8 mouse cellular contexts compared by ENCODE assay signal in the genomic region with DNA sequence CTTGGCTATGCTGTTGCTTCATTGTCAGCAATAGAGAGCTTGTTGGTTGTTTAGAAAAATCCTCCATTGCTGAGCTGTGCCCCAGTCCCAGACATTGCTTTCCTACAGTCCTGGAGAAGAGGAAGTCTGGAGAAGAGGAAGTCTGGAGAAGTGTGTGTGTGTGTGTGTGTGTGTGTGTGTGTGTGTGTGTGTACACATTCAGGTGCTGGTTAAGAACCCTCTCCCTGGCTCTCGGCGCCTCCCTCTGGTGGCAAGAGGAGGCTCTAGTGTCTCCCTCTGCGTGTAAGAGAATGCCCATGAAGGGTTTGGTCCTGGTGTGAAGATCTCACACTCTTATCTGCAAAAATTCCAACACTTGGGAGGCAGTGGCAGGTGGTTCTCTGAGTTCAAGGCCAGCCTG. TPM values are rescaled to one million over a fixed set of nuclear protein-coding genes. Genes with fewer than 3 reads are reported as not detected.
DNase-seq lines count a peak whose midpoint lies in the region; ATAC-seq and TF ChIP-seq lines count a peak whose summit lies in the region.

No protein-coding gene starts in this region.

- H3K9ac ChIP-seq in midbrain, embryonic 13.5 days (replicated peaks), result no peak overlapping the region
- H3K9ac ChIP-seq in embryonic facial prominence, embryonic 11.5 days (replicated peaks; ENCODE audit: low read length), result no peak overlapping the region
- H3K9ac ChIP-seq in hindbrain, postnatal 0 days (replicated peaks; ENCODE audit: low read length), result no peak overlapping the region
- no peak overlapping the region for H3K9ac ChIP-seq in limb, embryonic 14.5 days (ENCODE audit: low read depth, low read length, severe bottlenecking)

- DNase-seq in midbrain, embryonic 10.5 days (ENCODE audit: low spot score), result peak; percentile 40
- DNase-seq in adrenal gland, postnatal 25 days, result peak; percentile 52
- DNase-seq in embryonic facial prominence, embryonic 11.5 days (ENCODE audit: low spot score), result peak; percentile 58
- DNase-seq in hindbrain, postnatal 0 days (ENCODE audit: low spot score), result peak; percentile 25
- DNase-seq in limb, embryonic 14.5 days (ENCODE audit: low spot score), result peak; percentile 17
- DNase-seq in skeletal muscle tissue, adult 2 months (ENCODE audit: low read depth, low spot score), result peak; percentile 16
- no peak for DNase-seq in thymus, postnatal 25 days

- 40% methylated on average over 3 of the region's 3 CpGs for WGBS in midbrain, embryonic 10.5 days
- WGBS in midbrain, embryonic 13.5 days, result 27% methylated on average over 3 of the region's 3 CpGs
- 26% methylated on average over 3 of the region's 3 CpGs for WGBS in embryonic facial prominence, embryonic 11.5 days
- 36% methylated on average over 3 of the region's 3 CpGs for WGBS in hindbrain, postnatal 0 days
- WGBS in limb, embryonic 14.5 days, result 31% methylated on average over 3 of the region's 3 CpGs

- peak; percentile 65 for TF ChIP-seq CTCF in hindbrain, postnatal 0 days (IDR thresholded peaks at IDR 0.05; ENCODE audit: low read depth)

- H3K4me3 ChIP-seq in midbrain, embryonic 10.5 days, result no peak overlapping the region
- no peak overlapping the region for H3K4me3 ChIP-seq in midbrain, embryonic 13.5 days (replicated peaks)
- no peak overlapping the region for H3K4me3 ChIP-seq in embryonic facial prominence, embryonic 11.5 days (ENCODE audit: low read depth, low read length)
- no peak overlapping the region for H3K4me3 ChIP-seq in hindbrain, postnatal 0 days (ENCODE audit: low read length)
- no peak overlapping the region for H3K4me3 ChIP-seq in limb, embryonic 14.5 days (replicated peaks; ENCODE audit: low read length)

- H3K9me3 ChIP-seq in midbrain, embryonic 10.5 days (replicated peaks), result no peaks in the 10 kb centered on the region
- H3K9me3 ChIP-seq in midbrain, embryonic 13.5 days, result no peaks in the 10 kb centered on the region
- no peaks in the 10 kb centered on the region for H3K9me3 ChIP-seq in embryonic facial prominence, embryonic 11.5 days (replicated peaks; ENCODE audit: control insufficient read depth, low read length)
- H3K9me3 ChIP-seq in hindbrain, postnatal 0 days (ENCODE audit: low read length), result no peaks in the 10 kb centered on the region
- H3K9me3 ChIP-seq in limb, embryonic 14.5 days (ENCODE audit: control insufficient read depth, low read length), result no peaks in the 10 kb centered on the region

- ATAC-seq in midbrain, embryonic 13.5 days, result no peak
- no peak for ATAC-seq in embryonic facial prominence, embryonic 11.5 days (replicated peaks; ENCODE audit: insufficient number of reproducible peaks, low FRiP score, low TSS enrichment, low read depth)
- 0 out of 2 replicates have a peak, but pooled peaks have one; percentile 10 for ATAC-seq in hindbrain, postnatal 0 days
- no peak for ATAC-seq in limb, embryonic 14.5 days (ENCODE audit: low FRiP score, low read depth)

- H3K4me2 ChIP-seq in midbrain, embryonic 13.5 days (replicated peaks), result no peak overlapping the region
- no peak overlapping the region for H3K4me2 ChIP-seq in embryonic facial prominence, embryonic 11.5 days (ENCODE audit: low read depth, low read length)
- no peak overlapping the region for H3K4me2 ChIP-seq in hindbrain, postnatal 0 days (ENCODE audit: low read depth, low read length)
- no peak overlapping the region for H3K4me2 ChIP-seq in limb, embryonic 14.5 days (replicated peaks; ENCODE audit: low read depth, low read length, severe bottlenecking)

- H3K36me3 ChIP-seq in midbrain, embryonic 10.5 days, result no peaks in the 10 kb centered on the region
- no peaks in the 10 kb centered on the region for H3K36me3 ChIP-seq in midbrain, embryonic 13.5 days
- H3K36me3 ChIP-seq in embryonic facial prominence, embryonic 11.5 days (replicated peaks; ENCODE audit: control insufficient read depth, insufficient read depth, low read depth, low read length), result no peaks in the 10 kb centered on the region
- H3K36me3 ChIP-seq in hindbrain, postnatal 0 days (ENCODE audit: insufficient read depth, low read length), result no peaks in the 10 kb centered on the region
- H3K36me3 ChIP-seq in limb, embryonic 14.5 days (ENCODE audit: control insufficient read depth, insufficient read depth, low read length), result no peaks in the 10 kb centered on the region

- no peaks in the 10 kb centered on the region for H3K27me3 ChIP-seq in midbrain, embryonic 10.5 days (ENCODE audit: low read depth, poor library complexity, severe bottlenecking)
- no peaks in the 10 kb centered on the region for H3K27me3 ChIP-seq in midbrain, embryonic 13.5 days
- H3K27me3 ChIP-seq in embryonic facial prominence, embryonic 11.5 days (ENCODE audit: control insufficient read depth, insufficient read depth, low read length), result no peaks in the 10 kb centered on the region
- no peaks in the 10 kb centered on the region for H3K27me3 ChIP-seq in hindbrain, postnatal 0 days (ENCODE audit: insufficient read depth, low read length)
- no peaks in the 10 kb centered on the region for H3K27me3 ChIP-seq in limb, embryonic 14.5 days (ENCODE audit: control insufficient read depth, insufficient read depth, low read length)

- peaks cover 18% of the 10 kb centered on the region for H3K4me1 ChIP-seq in midbrain, embryonic 10.5 days
- H3K4me1 ChIP-seq in midbrain, embryonic 13.5 days (replicated peaks), result peaks cover 17% of the 10 kb centered on the region
- no peaks in the 10 kb centered on the region for H3K4me1 ChIP-seq in embryonic facial prominence, embryonic 11.5 days (ENCODE audit: control insufficient read depth, insufficient read depth, low read length)
- H3K4me1 ChIP-seq in hindbrain, postnatal 0 days (ENCODE audit: insufficient read depth, low read length), result no peaks in the 10 kb centered on the region
- peaks cover 4% of the 10 kb centered on the region; the same call in 1 of the 2 replicates for H3K4me1 ChIP-seq in limb, embryonic 14.5 days (ENCODE audit: control insufficient read depth, insufficient read depth, low read length)

- H3K27ac ChIP-seq in midbrain, embryonic 10.5 days (replicated peaks), result peak overlapping the region; percentile 46; the same call in 1 of the 2 replicates
- no peak overlapping the region for H3K27ac ChIP-seq in midbrain, embryonic 13.5 days
- H3K27ac ChIP-seq in embryonic facial prominence, embryonic 11.5 days (replicated peaks; ENCODE audit: low read depth, low read length), result no peak overlapping the region
- H3K27ac ChIP-seq in hindbrain, postnatal 0 days, result no peak overlapping the region
- H3K27ac ChIP-seq in limb, embryonic 14.5 days (replicated peaks; ENCODE audit: low read depth, low read length), result no peak overlapping the region

- TF ChIP-seq POLR2A in limb, embryonic 14.5 days (IDR thresholded peaks at IDR 0.05; ENCODE audit: borderline replicate concordance, extremely low read depth, insufficient read depth, insufficient read length), result no peak

RNA-seq across cellular contexts. Expression of a gene that starts 51.2 kb away (rescaled TPM):
- 24.8 and 29.7 TPM in 2 replicates for polyA plus RNA-seq in midbrain, embryonic 10.5 days (2016; fragmentation: Nextera tagmentation; extraction: Ambion mirVana)
- 36.6 and 41.7 TPM in 2 replicates for polyA plus RNA-seq in midbrain, embryonic 13.5 days (2015; fragmentation: Nextera tagmentation; extraction: Ambion mirVana)
- total RNA-seq in adrenal gland, postnatal 25 days (2021), result 14.5 and 17.5 TPM in 2 replicates
- 25.4 and 30.4 TPM in 2 replicates for polyA plus RNA-seq in embryonic facial prominence, embryonic 11.5 days (2014; fragmentation: Nextera tagmentation; extraction: Ambion mirVana)
- total RNA-seq in hindbrain, postnatal 0 days (2014; rRNA removed), result 73.6 and 74.8 TPM in 2 replicates
- 22.2 and 22.3 TPM in 2 replicates for polyA plus RNA-seq in hindbrain, postnatal 0 days (2015; fragmentation: Nextera tagmentation; extraction: Ambion mirVana)
- polyA plus RNA-seq in limb, embryonic 14.5 days (2012; rRNA removed), result 46.4 and 59.9 TPM in 2 replicates
- polyA plus RNA-seq in limb, embryonic 14.5 days (2014; fragmentation: Nextera tagmentation; extraction: Ambion mirVana), result 24.4 and 33.2 TPM in 2 replicates
